Mouse (Mus musculus): ENCODE measurements around the gene Scaf1. TPM values are rescaled to one million over a fixed set of nuclear protein-coding genes. Genes with fewer than 3 reads are reported as not detected.

The Scaf1 gene
- polyA plus RNA-seq, 1 experiment: 73.0 TPM

DNA sequence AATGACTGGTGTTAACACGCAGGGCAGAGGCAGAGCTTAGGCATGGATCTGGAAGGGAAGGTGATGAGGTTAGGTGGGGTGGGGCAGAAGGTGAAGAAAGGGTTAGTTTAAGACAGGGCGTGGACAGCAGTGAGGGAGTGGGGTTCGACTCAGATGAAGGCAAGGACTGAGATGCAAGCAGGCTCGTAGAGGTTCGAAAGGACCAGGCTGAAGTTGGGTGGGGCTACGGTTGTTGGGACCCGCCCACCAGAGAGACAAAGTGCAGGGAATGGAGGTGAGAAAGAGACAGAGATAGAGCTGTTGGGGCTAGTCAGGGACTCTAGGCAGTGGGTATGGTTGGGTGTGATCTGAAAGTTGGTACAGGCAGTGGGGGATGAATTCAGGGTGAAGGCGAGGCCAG is 53.8 kb downstream of the Scaf1 start:
- H3K4me3 ChIP-seq (ENCODE audit: low read depth, low read length): no peak overlapping the region
- no peak for TF ChIP-seq POLR2A (IDR thresholded peaks at IDR 0.05; ENCODE audit: low read depth, low read length)
- TF ChIP-seq CTCF (IDR thresholded peaks at IDR 0.05; ENCODE audit: extremely low read depth, insufficient read length, insufficient replicate concordance, low read depth, low read length): no peak
- no peaks in the 10 kb centered on the region for H3K27me3 ChIP-seq (ENCODE audit: control insufficient read depth, insufficient read depth, low read length)
- H3K27ac ChIP-seq (ENCODE audit: insufficient read depth, low read depth, low read length): no peak overlapping the region
- H3K36me3 ChIP-seq (ENCODE audit: control insufficient read depth, insufficient read depth, low read length): no peaks in the 10 kb centered on the region
- peaks cover 8% of the 10 kb centered on the region for H3K4me1 ChIP-seq (ENCODE audit: control insufficient read depth, insufficient read depth, insufficient read length, low read length)
- WGBS: 33% methylated on average over 8 of the region's 8 CpGs

DNA sequence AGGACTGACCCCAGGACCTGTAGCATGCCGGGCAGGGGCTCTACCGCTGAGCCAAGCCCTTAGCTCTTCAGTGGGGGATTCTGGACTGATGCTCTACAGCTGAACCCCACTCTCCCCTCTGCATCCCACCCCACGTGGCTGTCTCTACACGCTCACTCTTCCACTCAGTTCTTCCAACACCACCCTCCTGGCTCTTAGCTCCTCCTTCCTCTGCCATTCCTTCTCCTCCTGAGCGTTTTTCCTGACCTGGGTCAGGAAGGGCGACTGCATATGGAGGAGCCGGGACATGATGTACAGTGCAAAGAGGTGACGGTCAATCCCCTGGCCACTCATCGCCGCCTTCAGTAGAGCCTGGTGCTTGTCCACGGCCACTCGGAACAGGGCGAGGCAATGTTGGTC is 55.7 kb downstream of the Scaf1 start:
- Histone ChIP-seq H3K27me3 (ENCODE audit: control insufficient read depth, insufficient read depth, low read length) (no peaks in the 10 kb centered on the region), H3K36me3 (ENCODE audit: control insufficient read depth, insufficient read depth, low read length) (no peaks in the 10 kb centered on the region), H3K4me3 (ENCODE audit: low read depth, low read length) (no peak overlapping the region), H3K27ac (ENCODE audit: insufficient read depth, low read depth, low read length) (no peak overlapping the region), H3K4me1 (ENCODE audit: control insufficient read depth, insufficient read depth, insufficient read length, low read length) (peaks cover 8% of the 10 kb centered on the region)
- 84% methylated on average over 13 of the region's 13 CpGs for WGBS
- no peak for TF ChIP-seq CTCF (IDR thresholded peaks at IDR 0.05; ENCODE audit: extremely low read depth, insufficient read length, insufficient replicate concordance, low read depth, low read length)
- TF ChIP-seq POLR2A (IDR thresholded peaks at IDR 0.05; ENCODE audit: low read depth, low read length): no peak

DNA sequence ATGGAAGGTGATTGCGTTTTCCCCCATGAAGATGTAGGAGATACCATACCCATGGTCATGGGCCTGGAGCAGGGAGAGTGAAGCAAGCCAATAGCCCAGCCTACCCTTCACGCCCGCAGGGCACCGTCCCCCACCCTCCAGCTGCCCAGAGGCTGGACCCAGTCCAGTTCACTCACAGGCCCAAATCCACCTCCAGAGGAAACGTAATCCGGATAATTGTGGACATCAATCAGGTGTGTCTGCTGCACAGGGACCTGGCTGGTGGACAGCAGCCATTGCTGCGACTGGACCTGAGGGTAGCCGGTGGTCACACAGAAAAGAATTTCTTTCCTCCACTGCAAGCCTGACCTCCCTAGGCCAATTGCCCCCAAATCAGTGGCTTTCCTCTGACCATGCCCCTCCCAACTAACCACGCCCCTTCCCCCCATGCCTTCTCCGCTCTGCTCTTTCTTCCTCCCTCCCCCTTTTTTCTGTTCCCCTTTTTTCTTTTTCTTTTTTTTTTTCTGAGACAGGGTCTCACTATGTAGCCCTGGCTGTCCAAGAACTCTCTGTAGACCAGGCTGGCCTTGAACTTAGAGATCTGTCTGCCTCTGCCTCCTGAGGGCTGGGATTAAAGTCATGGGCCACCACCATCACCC is 56.2 kb downstream of the Scaf1 start:
- Histone ChIP-seq H3K27ac (ENCODE audit: insufficient read depth, low read depth, low read length) (no peak overlapping the region), H3K4me3 (ENCODE audit: low read depth, low read length) (no peak overlapping the region), H3K36me3 (ENCODE audit: control insufficient read depth, insufficient read depth, low read length) (no peaks in the 10 kb centered on the region), H3K27me3 (ENCODE audit: control insufficient read depth, insufficient read depth, low read length) (no peaks in the 10 kb centered on the region), H3K4me1 (ENCODE audit: control insufficient read depth, insufficient read depth, insufficient read length, low read length) (peaks cover 8% of the 10 kb centered on the region)
- TF ChIP-seq POLR2A (IDR thresholded peaks at IDR 0.05; ENCODE audit: low read depth, low read length) (no peak), CTCF (IDR thresholded peaks at IDR 0.05; ENCODE audit: extremely low read depth, insufficient read length, insufficient replicate concordance, low read depth, low read length) (no peak)
- WGBS: 76% methylated on average over 10 of the region's 10 CpGs

DNA sequence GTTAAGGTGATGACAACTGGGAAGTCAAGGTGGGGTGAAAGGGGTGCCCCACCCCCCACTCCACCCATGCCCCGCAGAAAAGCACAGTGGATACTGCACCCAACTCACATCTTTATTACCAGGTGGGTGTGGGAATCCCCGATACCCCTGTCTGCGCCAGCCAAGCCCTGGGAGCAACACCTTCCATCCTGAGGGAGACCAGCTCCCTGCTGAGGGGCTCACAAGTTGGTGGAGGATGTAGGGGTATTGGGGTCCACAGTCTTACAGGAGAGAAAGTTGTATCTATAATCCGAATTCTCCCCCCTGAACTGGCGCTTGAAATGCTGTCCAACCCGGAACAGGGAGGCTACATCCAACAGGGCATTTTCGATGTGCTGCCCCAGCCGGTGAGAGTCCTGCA is 56.9 kb downstream of the Scaf1 start:
- TF ChIP-seq POLR2A (IDR thresholded peaks at IDR 0.05; ENCODE audit: low read depth, low read length) (no peak), CTCF (IDR thresholded peaks at IDR 0.05; ENCODE audit: extremely low read depth, insufficient read length, insufficient replicate concordance, low read depth, low read length) (no peak)
- Histone ChIP-seq H3K36me3 (ENCODE audit: control insufficient read depth, insufficient read depth, low read length) (no peaks in the 10 kb centered on the region), H3K27me3 (ENCODE audit: control insufficient read depth, insufficient read depth, low read length) (no peaks in the 10 kb centered on the region)

GRCm38 (mm10) chr7:44958208-44958607 is 58.0 kb downstream of the Scaf1 start:
- WGBS: 39% methylated on average over 7 of the region's 7 CpGs
- TF ChIP-seq POLR2A (IDR thresholded peaks at IDR 0.05; ENCODE audit: low read depth, low read length) (no peak), CTCF (IDR thresholded peaks at IDR 0.05; ENCODE audit: extremely low read depth, insufficient read length, insufficient replicate concordance, low read depth, low read length) (no peak)
- H3K36me3 ChIP-seq (ENCODE audit: control insufficient read depth, insufficient read depth, low read length): no peaks in the 10 kb centered on the region
- no peak overlapping the region for H3K27ac ChIP-seq (ENCODE audit: insufficient read depth, low read depth, low read length)
- no peaks in the 10 kb centered on the region for H3K27me3 ChIP-seq (ENCODE audit: control insufficient read depth, insufficient read depth, low read length)
- H3K4me3 ChIP-seq (ENCODE audit: low read depth, low read length): no peak overlapping the region
- peaks cover 8% of the 10 kb centered on the region for H3K4me1 ChIP-seq (ENCODE audit: control insufficient read depth, insufficient read depth, insufficient read length, low read length)

More for the DNA sequence above, 56.9 kb downstream of the Scaf1 start:
- 66% methylated on average over 8 of the region's 8 CpGs for WGBS
- Histone ChIP-seq H3K4me1 (ENCODE audit: control insufficient read depth, insufficient read depth, insufficient read length, low read length) (peaks cover 8% of the 10 kb centered on the region), H3K27ac (ENCODE audit: insufficient read depth, low read depth, low read length) (no peak overlapping the region), H3K4me3 (ENCODE audit: low read depth, low read length) (no peak overlapping the region)

GRCm38 (mm10) chr7:44957183-44957835 is 58.9 kb downstream of the Scaf1 start:
- WGBS: 83% methylated on average over 20 of the region's 20 CpGs
- TF ChIP-seq POLR2A (IDR thresholded peaks at IDR 0.05; ENCODE audit: low read depth, low read length) (no peak), CTCF (IDR thresholded peaks at IDR 0.05; ENCODE audit: extremely low read depth, insufficient read length, insufficient replicate concordance, low read depth, low read length) (no peak)
- Histone ChIP-seq H3K4me1 (ENCODE audit: control insufficient read depth, insufficient read depth, insufficient read length, low read length) (peaks cover 3% of the 10 kb centered on the region; the same call in 1 of the 2 replicates), H3K27me3 (ENCODE audit: control insufficient read depth, insufficient read depth, low read length) (no peaks in the 10 kb centered on the region), H3K4me3 (ENCODE audit: low read depth, low read length) (no peak overlapping the region), H3K36me3 (ENCODE audit: control insufficient read depth, insufficient read depth, low read length) (no peaks in the 10 kb centered on the region), H3K27ac (ENCODE audit: insufficient read depth, low read depth, low read length) (no peak overlapping the region)

DNA sequence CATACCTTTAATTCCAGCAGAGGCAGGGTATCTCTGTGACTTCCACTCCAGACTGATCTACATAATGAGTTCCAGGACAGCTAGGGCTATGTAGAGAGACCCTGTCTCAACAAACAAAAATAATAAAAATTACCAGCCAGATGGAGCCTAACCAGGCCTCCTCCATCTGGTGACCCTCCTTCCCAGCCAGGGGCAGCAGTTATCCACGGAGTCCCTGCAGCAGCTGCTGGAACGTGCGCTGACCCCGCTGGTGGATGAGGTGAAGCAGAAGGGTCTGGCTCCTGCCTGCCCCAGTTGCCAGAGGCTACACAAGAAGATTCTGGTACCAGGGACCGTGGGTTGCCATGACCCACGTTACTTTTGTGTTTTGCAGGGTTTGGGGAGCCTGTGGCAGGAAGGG is 59.9 kb downstream of the Scaf1 start:
- 83% methylated on average over 6 of the region's 6 CpGs for WGBS
- no peaks in the 10 kb centered on the region for H3K4me1 ChIP-seq (ENCODE audit: control insufficient read depth, insufficient read depth, insufficient read length, low read length)
- TF ChIP-seq POLR2A (IDR thresholded peaks at IDR 0.05; ENCODE audit: low read depth, low read length) (no peak), CTCF (IDR thresholded peaks at IDR 0.05; ENCODE audit: extremely low read depth, insufficient read length, insufficient replicate concordance, low read depth, low read length) (no peak)
- H3K36me3 ChIP-seq (ENCODE audit: control insufficient read depth, insufficient read depth, low read length): no peaks in the 10 kb centered on the region
- H3K27ac ChIP-seq (ENCODE audit: insufficient read depth, low read depth, low read length): no peak overlapping the region
- H3K27me3 ChIP-seq (ENCODE audit: control insufficient read depth, insufficient read depth, low read length): no peaks in the 10 kb centered on the region
- H3K4me3 ChIP-seq (ENCODE audit: low read depth, low read length): no peak overlapping the region
